Mouse (Mus musculus): ENCODE data around the gene 4931414P19Rik. TPM values are rescaled to one million over a fixed set of nuclear protein-coding genes. Genes with fewer than 3 reads are reported as not detected.

Gene 4931414P19Rik
- polyA plus RNA-seq, 1 experiment from 2014 or later: 7.8 TPM

DNA sequence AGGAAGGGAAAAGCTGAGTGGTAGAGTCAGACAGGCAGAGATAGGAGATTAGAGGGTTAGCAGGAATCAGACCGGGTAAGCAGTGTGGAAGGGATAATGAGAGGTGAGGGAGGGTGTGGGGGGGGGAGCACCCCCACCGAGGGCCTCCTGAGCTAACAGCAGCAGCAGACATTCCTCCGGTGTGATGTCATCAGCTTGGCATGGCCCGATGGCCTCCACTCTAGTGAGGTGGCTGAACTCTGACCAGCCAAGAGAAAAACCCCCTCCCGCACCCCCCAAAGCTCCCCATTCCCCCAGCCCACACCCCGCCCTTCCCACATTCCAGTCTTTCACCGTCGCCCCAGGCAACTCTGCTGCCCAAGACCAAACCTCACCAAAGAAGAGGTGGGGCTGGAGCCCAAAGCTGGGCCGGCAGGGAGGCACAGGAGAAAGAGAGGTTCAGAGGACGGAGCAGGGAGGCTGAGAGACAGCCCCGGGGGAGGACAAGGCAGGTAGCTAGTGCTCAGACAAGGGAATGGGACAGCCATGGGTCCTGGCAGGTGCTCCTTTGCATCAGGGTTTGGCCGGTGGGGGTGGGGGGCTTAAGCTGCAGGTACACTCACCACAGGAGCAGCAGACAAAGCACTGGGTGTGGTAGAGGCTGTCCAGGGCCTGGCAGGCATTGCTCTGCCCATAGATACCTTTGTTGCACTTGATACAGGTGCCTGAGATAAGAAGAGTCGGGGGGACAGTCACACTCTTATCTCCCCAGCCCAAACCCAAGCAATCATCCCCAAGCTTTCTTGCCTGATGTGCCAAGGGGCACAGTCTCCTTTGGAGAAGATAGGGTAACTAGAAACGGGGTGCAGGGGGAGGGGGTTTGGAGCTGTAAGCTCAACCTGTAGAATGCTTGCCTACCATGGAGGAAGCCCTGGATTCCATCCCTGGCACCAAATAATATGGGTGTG, 32.7 kb downstream of the 4931414P19Rik start:
- peaks cover 21% of the 10 kb centered on the region for H3K36me3 ChIP-seq (ENCODE audit: control insufficient read depth, insufficient read depth)
- H3K4me3 ChIP-seq (ENCODE audit: low read length): peak overlapping the region; percentile 63
- H3K4me2 ChIP-seq (ENCODE audit: low read depth, low read length): peak overlapping the region; percentile 86
- peak overlapping the region; percentile 88 for H3K9ac ChIP-seq (ENCODE audit: low read length)
- WGBS: 17% methylated on average over 14 of the region's 14 CpGs
- H3K27ac ChIP-seq (ENCODE audit: low read length): peak overlapping the region; percentile 92
- no peaks in the 10 kb centered on the region for H3K27me3 ChIP-seq (ENCODE audit: control insufficient read depth, insufficient read depth, low read length)
- ATAC-seq (replicated peaks; ENCODE audit: extremely low read depth, insufficient read depth, low FRiP score): peak; percentile 42
- H3K4me1 ChIP-seq (ENCODE audit: control insufficient read depth, insufficient read depth, low read length): peaks cover 48% of the 10 kb centered on the region
- H3K9me3 ChIP-seq (replicated peaks; ENCODE audit: control insufficient read depth, low read length): no peaks in the 10 kb centered on the region

GRCm38 (mm10) chr14:54572122-54572521, 33.7 kb downstream of the 4931414P19Rik start:
- 55% methylated on average over 4 of the region's 4 CpGs for WGBS
- Histone ChIP-seq H3K9ac (ENCODE audit: low read length) (peak overlapping the region; percentile 88), H3K27me3 (ENCODE audit: control insufficient read depth, insufficient read depth, low read length) (no peaks in the 10 kb centered on the region), H3K4me3 (ENCODE audit: low read length) (no peak overlapping the region), H3K4me1 (ENCODE audit: control insufficient read depth, insufficient read depth, low read length) (peaks cover 48% of the 10 kb centered on the region), H3K27ac (ENCODE audit: low read length) (peak overlapping the region; percentile 92), H3K4me2 (ENCODE audit: low read depth, low read length) (peak overlapping the region; percentile 86), H3K36me3 (ENCODE audit: control insufficient read depth, insufficient read depth) (peaks cover 23% of the 10 kb centered on the region), H3K9me3 (replicated peaks; ENCODE audit: control insufficient read depth, low read length) (no peaks in the 10 kb centered on the region)
- ATAC-seq (replicated peaks; ENCODE audit: extremely low read depth, insufficient read depth, low FRiP score): no peak

GRCm38 (mm10) chr14:54569451-54570392, 36.1 kb downstream of the 4931414P19Rik start:
- WGBS: 55% methylated on average over 17 of the region's 17 CpGs
- Histone ChIP-seq H3K4me3 (ENCODE audit: low read length) (no peak overlapping the region), H3K27ac (ENCODE audit: low read length) (peak overlapping the region; percentile 50), H3K4me2 (ENCODE audit: low read depth, low read length) (no peak overlapping the region), H3K27me3 (ENCODE audit: control insufficient read depth, insufficient read depth, low read length) (no peaks in the 10 kb centered on the region), H3K9me3 (replicated peaks; ENCODE audit: control insufficient read depth, low read length) (no peaks in the 10 kb centered on the region), H3K4me1 (ENCODE audit: control insufficient read depth, insufficient read depth, low read length) (peaks cover 40% of the 10 kb centered on the region), H3K9ac (ENCODE audit: low read length) (peak overlapping the region; percentile 36; the same call in 1 of the 2 replicates), H3K36me3 (ENCODE audit: control insufficient read depth, insufficient read depth) (peaks cover 23% of the 10 kb centered on the region)
- no peak for ATAC-seq (replicated peaks; ENCODE audit: extremely low read depth, insufficient read depth, low FRiP score)

- peaks cover 31% of the 10 kb centered on the region for H3K4me1 ChIP-seq (ENCODE audit: control insufficient read depth, insufficient read depth, low read length)
- no peak overlapping the region for H3K9ac ChIP-seq (ENCODE audit: low read length)
- 69% methylated on average over 15 of the region's 15 CpGs for WGBS
- no peak overlapping the region for H3K4me3 ChIP-seq (ENCODE audit: low read length)
- ATAC-seq (replicated peaks; ENCODE audit: extremely low read depth, insufficient read depth, low FRiP score): 0 out of 2 replicates have a peak, but pooled peaks have one; percentile 1
- peak overlapping the region; percentile 50; the same call in 1 of the 2 replicates for H3K27ac ChIP-seq (ENCODE audit: low read length)
- H3K36me3 ChIP-seq (ENCODE audit: control insufficient read depth, insufficient read depth): peaks cover 23% of the 10 kb centered on the region
- no peaks in the 10 kb centered on the region for H3K27me3 ChIP-seq (ENCODE audit: control insufficient read depth, insufficient read depth, low read length)
- H3K9me3 ChIP-seq (replicated peaks; ENCODE audit: control insufficient read depth, low read length): no peaks in the 10 kb centered on the region
- H3K4me2 ChIP-seq (ENCODE audit: low read depth, low read length): no peak overlapping the region
Measured at GRCm38 (mm10) chr14:54568694-54569414, 36.9 kb downstream of the 4931414P19Rik start.

DNA sequence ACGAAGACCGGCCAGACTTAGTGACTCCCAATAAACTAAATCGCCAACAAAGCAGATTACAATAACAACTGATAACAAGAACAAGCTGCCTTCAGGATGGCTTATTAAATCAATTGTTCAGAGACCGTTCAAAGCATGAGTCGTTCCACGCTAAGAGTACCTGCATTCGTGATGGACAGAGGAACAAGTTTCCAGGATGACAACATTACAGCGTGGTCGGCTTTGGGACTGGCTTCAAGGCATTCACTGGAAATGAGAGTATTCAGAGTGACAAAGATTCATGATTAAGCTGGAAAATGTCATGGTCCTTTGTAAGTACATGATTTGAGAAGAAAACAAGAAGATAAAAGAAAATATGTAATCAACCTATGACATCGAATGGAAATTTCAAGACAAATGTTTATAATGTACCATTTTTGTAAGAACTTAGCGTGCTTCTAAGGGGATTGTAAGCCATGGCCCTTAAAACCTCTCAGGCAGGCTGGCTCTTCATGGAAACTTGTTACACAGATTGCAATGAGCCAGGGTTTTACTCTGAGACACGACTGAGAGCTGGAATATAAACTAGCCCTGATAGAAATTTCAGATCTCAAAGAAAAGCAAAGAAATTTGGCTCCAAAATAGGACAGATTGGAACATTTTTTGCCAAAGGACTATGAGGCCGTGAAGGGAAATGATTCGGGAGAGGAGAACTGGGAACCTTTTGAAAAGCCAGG, 45.1 kb downstream of the 4931414P19Rik start:
- no peak overlapping the region for H3K27ac ChIP-seq (ENCODE audit: low read length)

GRCm38 (mm10) chr14:54557330-54557729, 48.5 kb downstream of the 4931414P19Rik start:
- Histone ChIP-seq H3K4me1 (ENCODE audit: control insufficient read depth, insufficient read depth, low read length) (peaks cover 5% of the 10 kb centered on the region), H3K4me2 (ENCODE audit: low read depth, low read length) (no peak overlapping the region), H3K9me3 (replicated peaks; ENCODE audit: control insufficient read depth, low read length) (no peaks in the 10 kb centered on the region), H3K27me3 (ENCODE audit: control insufficient read depth, insufficient read depth, low read length) (no peaks in the 10 kb centered on the region; the same call in 1 of the 2 replicates), H3K9ac (ENCODE audit: low read length) (no peak overlapping the region), H3K4me3 (ENCODE audit: low read length) (no peak overlapping the region), H3K27ac (ENCODE audit: low read length) (no peak overlapping the region), H3K36me3 (ENCODE audit: control insufficient read depth, insufficient read depth) (no peaks in the 10 kb centered on the region)
- ATAC-seq (replicated peaks; ENCODE audit: extremely low read depth, insufficient read depth, low FRiP score): no peak
- WGBS: 71% methylated on average over 8 of the region's 8 CpGs

More for the DNA sequence above, 45.1 kb downstream of the 4931414P19Rik start:
- H3K36me3 ChIP-seq (ENCODE audit: control insufficient read depth, insufficient read depth): no peaks in the 10 kb centered on the region
- H3K4me3 ChIP-seq (ENCODE audit: low read length): no peak overlapping the region
- H3K9ac ChIP-seq (ENCODE audit: low read length): no peak overlapping the region
- 80% methylated on average over 14 of the region's 14 CpGs for WGBS
- no peak overlapping the region for H3K4me2 ChIP-seq (ENCODE audit: low read depth, low read length)
- H3K9me3 ChIP-seq (replicated peaks; ENCODE audit: control insufficient read depth, low read length): no peaks in the 10 kb centered on the region
- H3K27me3 ChIP-seq (ENCODE audit: control insufficient read depth, insufficient read depth, low read length): no peaks in the 10 kb centered on the region; the same call in 1 of the 2 replicates
- no peaks in the 10 kb centered on the region for H3K4me1 ChIP-seq (ENCODE audit: control insufficient read depth, insufficient read depth, low read length)
- no peak for ATAC-seq (replicated peaks; ENCODE audit: extremely low read depth, insufficient read depth, low FRiP score)

- ATAC-seq (replicated peaks; ENCODE audit: extremely low read depth, insufficient read depth, low FRiP score): peak; percentile 94
- H3K27ac ChIP-seq (ENCODE audit: low read length): peak within 1 kb of the TSS; percentile 88
- peak within 1 kb of the TSS; percentile 86 for H3K4me2 ChIP-seq (ENCODE audit: low read depth, low read length)
- under 1% methylated on average over 76 of the region's 76 CpGs for WGBS
- peak within 1 kb of the TSS; percentile 64 for H3K4me3 ChIP-seq (ENCODE audit: low read length)
- peaks cover 20% of the 10 kb centered on the region for H3K36me3 ChIP-seq (ENCODE audit: control insufficient read depth, insufficient read depth)
- peaks cover 5% of the 10 kb centered on the region for H3K4me1 ChIP-seq (ENCODE audit: control insufficient read depth, insufficient read depth, low read length)
- H3K9me3 ChIP-seq (replicated peaks; ENCODE audit: control insufficient read depth, low read length): no peaks in the 10 kb centered on the region
- H3K27me3 ChIP-seq (ENCODE audit: control insufficient read depth, insufficient read depth, low read length): no peaks in the 10 kb centered on the region; the same call in 1 of the 2 replicates
- peak within 1 kb of the TSS; percentile 84 for H3K9ac ChIP-seq (ENCODE audit: low read length)
Measured at GRCm38 (mm10) chr14:54553975-54554769, 51.6 kb downstream of the 4931414P19Rik start, which contains the start of gene Haus4. Gene Haus4, minus strand, starts transcription at chr14:54554616.

Data from heart, embryonic 16.5 days (tissue).